Mouse (Mus musculus) subcutaneous adipose tissue, adult 2 months (tissue): ENCODE measurements around the gene Glrx3. TPM values are rescaled to one million over a fixed set of nuclear protein-coding genes. Genes with fewer than 3 reads are reported as not detected.

Source experiments
- polyA plus RNA-seq: library from polyadenylated mRNA; depleted of rRNA; stranded (reverse); fragments of >200 nt; gene quantifications from 2 replicates; pipeline ENCODE4 v1.2.3, GENCODE M21; 2012; ENCODE audit warnings: low replicate concordance; rRNA removed

The Glrx3 gene
- polyA plus RNA-seq = 54.4 and 62.7 TPM in 2 replicates

DNA sequence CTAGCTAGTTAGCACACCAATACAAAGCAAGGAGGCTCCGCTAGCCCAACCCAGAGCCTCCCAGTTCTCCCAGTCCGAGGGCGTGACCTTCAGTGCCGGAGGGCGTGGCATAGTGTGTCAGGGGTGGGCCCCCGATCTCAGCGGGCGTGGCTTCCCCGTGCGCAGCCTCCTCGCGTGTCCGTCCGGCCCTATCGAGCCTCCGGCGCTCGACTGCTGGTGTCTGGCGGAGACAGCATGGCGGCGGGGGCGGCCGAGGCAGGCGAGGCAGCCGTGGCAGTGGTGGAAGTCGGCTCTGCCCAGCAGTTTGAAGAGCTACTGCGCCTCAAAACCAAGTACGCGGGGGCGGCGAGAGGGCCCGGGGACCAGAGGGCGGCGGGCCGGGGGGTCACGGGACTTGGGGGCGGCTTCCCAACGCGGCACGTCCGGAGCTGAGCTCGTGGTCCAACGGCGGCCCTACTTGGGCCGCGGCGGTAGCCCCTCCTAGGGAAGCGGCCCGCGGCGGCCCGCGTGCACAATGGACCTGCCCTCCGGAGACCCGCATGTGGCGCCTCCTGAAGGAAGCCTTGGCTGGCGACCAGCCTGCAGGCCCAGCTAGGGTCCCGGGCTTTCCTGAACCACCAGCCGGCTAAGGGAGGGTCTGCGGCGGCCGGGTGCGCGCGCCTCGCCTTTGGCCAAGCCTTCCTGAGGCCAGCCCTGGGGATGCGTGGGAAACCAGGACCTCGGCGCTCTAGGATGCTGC is at the start of gene Glrx3:
Glrx3 (plus strand) TSS at position 175 of the 739 bp plus-strand sequence.

GRCm38 (mm10) chr7:137410337-137411197 is 26.8 kb upstream of the Glrx3 start, which contains the start of gene 9430038I01Rik:
Gene 9430038I01Rik, minus strand, starts transcription at chr7:137410762.

Other genes with a start within 250 kb of the Glrx3 start
- 10.3 and 24.0 TPM in 2 replicates for gene Ebf3, start 123.2 kb upstream of the Glrx3 start, polyA plus RNA-seq
- gene 9430038I01Rik, start 26.9 kb upstream of the Glrx3 start, polyA plus RNA-seq = 7.3 and 9.7 TPM in 2 replicates